Mouse (Mus musculus): ENCODE measurements around the gene Fam133b. TPM values are rescaled to one million over a fixed set of nuclear protein-coding genes. Genes with fewer than 3 reads are reported as not detected.

Gene Fam133b
- polyA plus RNA-seq, 1 experiment from 2014 or later, result 38.0 TPM

- Histone ChIP-seq H3K9me3 (no peaks in the 10 kb centered on the region), H3K27me3 (replicated peaks; ENCODE audit: low read depth, poor library complexity, severe bottlenecking) (no peaks in the 10 kb centered on the region), H3K36me3 (replicated peaks) (no peaks in the 10 kb centered on the region), H3K4me3 (no peak overlapping the region), H3K4me1 (peaks cover 17% of the 10 kb centered on the region; the same call in 1 of the 2 replicates), H3K27ac (replicated peaks) (no peak overlapping the region)
- DNase-seq (ENCODE audit: low spot score), result no peak
- 72% methylated on average over 2 of the region's 2 CpGs for WGBS
Measured at GRCm38 (mm10) chr5:3505553-3505952, 38.1 kb upstream of the Fam133b start.

DNA sequence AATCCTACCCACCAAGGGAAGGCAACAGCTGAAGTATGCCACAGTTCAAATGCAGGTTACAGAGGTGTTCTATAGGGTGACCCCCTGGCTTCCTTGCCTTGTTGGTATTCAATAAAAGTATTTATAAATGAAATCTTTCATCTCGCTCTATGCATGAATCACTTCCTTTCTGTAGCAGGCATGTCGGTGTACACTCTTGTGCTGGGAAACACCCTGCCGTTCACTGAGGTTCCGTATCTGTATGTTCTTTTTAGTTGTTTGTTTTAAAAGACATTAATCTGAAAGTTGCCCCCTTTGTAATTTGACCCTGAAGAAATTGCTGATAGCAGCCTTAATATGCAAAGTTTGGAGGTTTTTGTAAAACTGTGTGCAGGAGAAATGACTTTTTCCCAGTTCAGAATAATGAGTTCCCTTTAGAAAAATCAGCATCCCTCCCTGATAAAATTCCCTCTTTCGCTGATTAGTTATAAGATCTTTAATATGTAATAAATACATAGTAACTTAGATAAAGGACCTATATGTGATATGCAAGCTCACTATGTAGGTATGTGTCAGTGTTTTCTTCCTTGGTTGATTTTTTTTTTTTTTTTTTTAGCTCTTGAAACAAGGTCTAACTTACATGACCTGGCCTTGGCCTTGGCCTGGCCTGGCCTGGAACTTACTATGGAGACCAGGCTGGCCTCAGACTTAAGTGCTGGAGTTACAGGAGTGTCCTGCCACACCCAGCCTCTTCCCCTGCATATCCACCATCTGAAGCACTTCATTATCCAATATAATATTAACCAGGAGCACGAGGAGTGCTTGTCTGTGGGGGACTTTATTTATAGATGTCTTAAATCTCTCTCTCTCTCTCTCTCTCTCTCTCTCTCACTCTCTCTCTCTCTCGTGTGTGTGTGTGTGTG lies 34.9 kb upstream of the Fam133b start:
- Histone ChIP-seq H3K27ac (replicated peaks) (no peak overlapping the region), H3K9me3 (no peaks in the 10 kb centered on the region), H3K36me3 (replicated peaks) (no peaks in the 10 kb centered on the region), H3K4me1 (no peaks in the 10 kb centered on the region), H3K4me3 (no peak overlapping the region), H3K27me3 (replicated peaks; ENCODE audit: low read depth, poor library complexity, severe bottlenecking) (no peaks in the 10 kb centered on the region)
- DNase-seq (ENCODE audit: low spot score), result no peak
- 84% methylated on average over 7 of the region's 7 CpGs for WGBS

DNA sequence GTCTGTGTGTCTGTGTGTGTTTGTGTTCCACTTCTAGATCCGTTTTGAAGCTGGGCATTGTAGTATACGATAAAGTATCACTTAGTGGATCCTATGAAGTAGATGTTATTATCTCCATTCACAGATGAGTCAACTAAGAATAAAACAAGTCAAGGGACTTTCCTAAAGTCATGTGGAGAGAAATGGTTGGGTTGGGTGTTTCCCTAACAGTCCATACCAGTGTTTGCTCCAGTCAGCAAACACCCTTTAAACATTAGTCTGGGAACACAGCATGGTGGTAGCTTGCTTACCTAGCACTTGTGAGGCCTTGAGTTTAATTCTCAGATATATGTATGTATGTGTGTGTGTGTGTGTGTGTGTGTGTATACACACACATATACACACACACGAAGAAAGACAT lies 34.1 kb upstream of the Fam133b start:
- 92% methylated on average over 3 of the region's 3 CpGs for WGBS
- no peaks in the 10 kb centered on the region for H3K27me3 ChIP-seq (replicated peaks; ENCODE audit: low read depth, poor library complexity, severe bottlenecking)
- H3K27ac ChIP-seq (replicated peaks), result no peak overlapping the region
- no peaks in the 10 kb centered on the region for H3K9me3 ChIP-seq
- H3K4me1 ChIP-seq, result no peaks in the 10 kb centered on the region
- H3K4me3 ChIP-seq, result no peak overlapping the region
- no peak for DNase-seq (ENCODE audit: low spot score)
- no peaks in the 10 kb centered on the region for H3K36me3 ChIP-seq (replicated peaks)

DNA sequence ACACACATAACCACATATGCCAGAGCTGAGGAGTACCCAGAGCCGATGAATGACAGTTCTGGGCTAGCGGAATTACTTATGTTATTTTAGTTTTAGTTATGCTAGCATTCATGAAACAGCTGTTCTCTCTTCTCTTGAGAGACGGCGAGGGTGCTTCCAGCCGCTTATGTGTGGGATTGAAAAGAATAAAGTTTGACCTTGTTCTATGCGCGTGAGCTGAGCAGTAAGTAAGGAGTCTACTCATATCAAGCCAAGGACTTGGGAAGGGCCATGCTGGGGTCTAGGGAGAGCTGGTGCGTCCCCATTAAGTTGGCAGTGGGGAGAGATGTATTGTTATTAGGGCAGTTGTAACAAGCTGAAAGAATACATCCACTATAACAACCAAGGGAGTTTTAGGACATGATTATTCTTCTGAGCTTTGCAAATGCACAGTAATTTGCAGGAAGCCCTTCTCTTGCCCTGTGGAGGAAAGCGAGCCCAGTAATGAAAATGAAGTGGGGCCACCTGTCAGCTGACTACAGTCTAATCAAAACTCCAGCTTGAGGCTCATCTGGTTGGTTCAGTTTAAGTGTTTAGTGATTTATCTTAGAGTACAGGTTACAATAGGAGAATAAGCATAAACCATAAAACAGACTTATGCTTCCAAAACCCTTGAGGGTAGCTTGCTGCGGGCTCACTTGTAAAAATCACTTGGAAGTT lies 32.4 kb upstream of the Fam133b start:
- Histone ChIP-seq H3K4me1 (no peaks in the 10 kb centered on the region), H3K4me3 (no peak overlapping the region), H3K9me3 (no peaks in the 10 kb centered on the region), H3K36me3 (replicated peaks) (no peaks in the 10 kb centered on the region), H3K27ac (replicated peaks) (no peak overlapping the region), H3K27me3 (replicated peaks; ENCODE audit: low read depth, poor library complexity, severe bottlenecking) (no peaks in the 10 kb centered on the region)
- WGBS, result 86% methylated on average over 10 of the region's 10 CpGs
- DNase-seq (ENCODE audit: low spot score), result no peak

DNA sequence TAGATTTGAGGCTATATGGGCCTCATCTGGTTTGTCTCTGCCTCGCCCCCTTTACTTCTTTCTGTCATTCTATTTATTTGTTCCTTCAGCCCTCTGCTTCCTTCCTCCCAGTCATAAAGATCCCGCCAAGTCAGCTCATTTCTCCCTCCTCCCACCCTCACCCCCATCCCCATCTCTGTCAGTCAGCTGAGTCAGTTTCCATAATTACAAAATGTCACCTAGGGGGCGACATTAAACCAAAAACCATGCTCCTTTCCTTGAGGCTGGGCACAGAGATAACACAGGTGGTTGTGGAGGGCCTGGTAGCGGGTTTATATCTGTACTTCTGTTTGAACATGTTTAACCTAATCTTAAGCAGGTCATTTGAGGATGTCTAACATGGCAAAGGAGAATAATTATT lies 31.0 kb upstream of the Fam133b start:
- no peak overlapping the region for H3K4me3 ChIP-seq
- H3K4me1 ChIP-seq, result no peaks in the 10 kb centered on the region
- H3K27ac ChIP-seq (replicated peaks), result no peak overlapping the region
- no peaks in the 10 kb centered on the region for H3K9me3 ChIP-seq
- DNase-seq (ENCODE audit: low spot score), result no peak
- no peaks in the 10 kb centered on the region for H3K36me3 ChIP-seq (replicated peaks)
- WGBS, result 56% methylated on average over 4 of the region's 4 CpGs
- H3K27me3 ChIP-seq (replicated peaks; ENCODE audit: low read depth, poor library complexity, severe bottlenecking), result no peaks in the 10 kb centered on the region

GRCm38 (mm10) chr5:3514901-3515311 lies 28.7 kb upstream of the Fam133b start:
- Histone ChIP-seq H3K27ac (replicated peaks) (no peak overlapping the region), H3K36me3 (replicated peaks) (peaks cover 11% of the 10 kb centered on the region; the same call in 1 of the 2 replicates), H3K4me1 (no peaks in the 10 kb centered on the region), H3K9me3 (no peaks in the 10 kb centered on the region), H3K4me3 (no peak overlapping the region), H3K27me3 (replicated peaks; ENCODE audit: low read depth, poor library complexity, severe bottlenecking) (no peaks in the 10 kb centered on the region)
- no peak for DNase-seq (ENCODE audit: low spot score)
- WGBS, result 75% methylated on average over 8 of the region's 8 CpGs

- H3K36me3 ChIP-seq (replicated peaks), result peaks cover 16% of the 10 kb centered on the region; the same call in 1 of the 2 replicates
- no peak overlapping the region for H3K4me3 ChIP-seq
- no peaks in the 10 kb centered on the region for H3K27me3 ChIP-seq (replicated peaks; ENCODE audit: low read depth, poor library complexity, severe bottlenecking)
- 91% methylated on average over 9 of the region's 9 CpGs for WGBS
- no peaks in the 10 kb centered on the region for H3K9me3 ChIP-seq
- no peak for DNase-seq (ENCODE audit: low spot score)
- no peak overlapping the region for H3K27ac ChIP-seq (replicated peaks)
- H3K4me1 ChIP-seq, result no peaks in the 10 kb centered on the region
Measured at GRCm38 (mm10) chr5:3515477-3515876, 28.2 kb upstream of the Fam133b start.

- no peak for DNase-seq (ENCODE audit: low spot score)
- H3K36me3 ChIP-seq (replicated peaks), result peaks cover 23% of the 10 kb centered on the region
- WGBS, result 78% methylated on average over 9 of the region's 9 CpGs
Measured at GRCm38 (mm10) chr5:3516481-3517075, 27.1 kb upstream of the Fam133b start.

DNA sequence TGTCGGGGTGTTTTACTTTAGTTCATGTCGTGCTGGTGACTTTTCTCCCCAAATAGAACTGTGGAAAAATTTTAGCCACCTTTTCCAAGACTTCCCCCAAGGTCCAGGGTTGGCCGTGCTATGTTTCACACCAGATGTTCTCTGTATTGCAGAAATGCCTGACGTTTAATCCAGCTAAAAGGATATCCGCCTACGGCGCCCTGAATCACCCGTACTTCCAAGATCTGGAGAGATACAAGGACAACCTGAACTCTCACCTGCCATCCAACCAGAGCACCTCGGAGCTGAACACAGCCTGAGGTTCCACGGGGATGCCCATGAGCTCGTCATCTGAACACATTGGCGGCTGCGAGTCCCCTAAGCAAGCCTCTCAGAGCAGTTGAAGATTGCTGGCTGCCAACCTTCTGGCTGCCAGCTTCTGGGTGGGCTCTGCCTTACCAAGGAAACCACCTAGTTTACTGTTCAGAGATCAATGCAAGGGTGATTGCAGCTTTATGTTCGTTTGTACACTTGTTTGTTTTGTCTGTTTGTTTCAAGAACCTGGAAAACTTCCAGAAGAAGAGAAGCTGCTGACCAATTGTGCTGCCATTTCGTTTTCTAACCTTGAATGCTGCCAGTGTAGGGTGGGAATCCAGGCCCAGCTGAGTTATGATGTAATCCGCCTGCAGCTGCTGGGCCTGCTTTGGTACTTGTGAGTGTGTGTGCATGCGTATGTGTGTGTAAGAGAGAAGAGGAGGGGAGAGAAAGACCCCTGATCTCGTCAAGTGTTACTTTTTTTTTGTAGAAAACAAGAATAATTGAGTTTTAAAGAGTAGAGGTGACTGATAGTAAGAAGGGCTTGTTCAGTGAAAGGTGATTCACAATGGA lies 22.9 kb upstream of the Fam133b start:
- no peak overlapping the region for H3K4me3 ChIP-seq
- no peak overlapping the region for H3K27ac ChIP-seq (replicated peaks)
- no peaks in the 10 kb centered on the region for H3K9me3 ChIP-seq
- H3K36me3 ChIP-seq (replicated peaks), result peaks cover 30% of the 10 kb centered on the region
- WGBS, result 90% methylated on average over 18 of the region's 18 CpGs
- no peaks in the 10 kb centered on the region for H3K4me1 ChIP-seq
- DNase-seq (ENCODE audit: low spot score), result no peak
- no peaks in the 10 kb centered on the region for H3K27me3 ChIP-seq (replicated peaks; ENCODE audit: low read depth, poor library complexity, severe bottlenecking)

More at GRCm38 (mm10) chr5:3516481-3517075, 27.1 kb upstream of the Fam133b start:
- no peaks in the 10 kb centered on the region for H3K27me3 ChIP-seq (replicated peaks; ENCODE audit: low read depth, poor library complexity, severe bottlenecking)
- H3K9me3 ChIP-seq, result no peaks in the 10 kb centered on the region
- H3K4me1 ChIP-seq, result no peaks in the 10 kb centered on the region
- no peak overlapping the region for H3K4me3 ChIP-seq
- H3K27ac ChIP-seq (replicated peaks), result no peak overlapping the region

GRCm38 (mm10) chr5:3521741-3522140 lies 21.9 kb upstream of the Fam133b start:
- no peaks in the 10 kb centered on the region for H3K27me3 ChIP-seq (replicated peaks; ENCODE audit: low read depth, poor library complexity, severe bottlenecking)
- peaks cover 30% of the 10 kb centered on the region for H3K36me3 ChIP-seq (replicated peaks)
- DNase-seq (ENCODE audit: low spot score), result no peak
- WGBS, result 91% methylated on average over 12 of the region's 12 CpGs
- H3K4me1 ChIP-seq, result peaks cover 3% of the 10 kb centered on the region; the same call in 1 of the 2 replicates
- H3K27ac ChIP-seq (replicated peaks), result no peak overlapping the region
- H3K9me3 ChIP-seq, result no peaks in the 10 kb centered on the region
- H3K4me3 ChIP-seq, result no peak overlapping the region

DNA sequence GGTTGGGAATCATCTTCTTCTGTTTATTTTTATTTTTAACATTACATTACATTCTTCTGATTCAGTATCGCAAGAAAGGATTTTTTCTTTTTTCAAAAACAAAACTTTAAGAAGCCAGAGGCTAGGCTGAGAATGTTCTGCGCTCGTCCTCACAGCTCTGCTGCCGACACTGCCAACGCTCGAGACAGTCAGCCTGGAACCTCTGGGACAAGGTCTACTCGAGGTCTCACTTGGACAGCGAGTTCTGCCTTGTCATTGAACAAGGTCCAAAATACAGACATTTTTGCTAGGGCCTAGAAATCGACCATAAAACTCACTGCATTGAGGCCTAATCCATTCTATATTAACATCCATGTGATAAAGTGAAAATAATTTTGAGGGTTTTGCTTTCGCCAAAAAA lies 20.8 kb upstream of the Fam133b start:
- Histone ChIP-seq H3K27me3 (replicated peaks; ENCODE audit: low read depth, poor library complexity, severe bottlenecking) (no peaks in the 10 kb centered on the region), H3K27ac (replicated peaks) (no peak overlapping the region), H3K9me3 (no peaks in the 10 kb centered on the region), H3K4me1 (peaks cover 12% of the 10 kb centered on the region), H3K4me3 (no peak overlapping the region), H3K36me3 (replicated peaks) (peaks cover 30% of the 10 kb centered on the region)
- 91% methylated on average over 10 of the region's 10 CpGs for WGBS
- DNase-seq (ENCODE audit: low spot score), result no peak

Data from embryonic facial prominence, embryonic 10.5 days (tissue).